Mouse (Mus musculus) midbrain, embryonic 15.5 days (tissue): ENCODE measurements around the gene Irf2bp1. TPM values are rescaled to one million over a fixed set of nuclear protein-coding genes. Genes with fewer than 3 reads are reported as not detected.

ENCODE experiments used
- ATAC-seq: fragments of 200-750 bp; cut with Nextera tagmentation; replicated peaks from 2 replicates; pipeline ENCODE4 v1.8.0; 2017; ENCODE audit warnings: moderate TSS enrichment
- H3K27ac ChIP-seq: fragments of 300-500 bp; sonication (generic); 2 replicates; pipeline ENCODE4 v1.5.1; 2015; ENCODE audit warnings: mild to moderate bottlenecking, inconsistent platforms
- H3K27me3 ChIP-seq: fragments of 300-500 bp; sonication (generic); replicated peaks from 2 replicates; pipeline ENCODE4 v1.6.1; 2015; ENCODE audit warnings: inconsistent platforms
- H3K36me3 ChIP-seq: fragments of 300-500 bp; sonication (generic); replicated peaks from 2 replicates; pipeline ENCODE4 v1.6.1; 2015; ENCODE audit warnings: inconsistent platforms
- H3K4me1 ChIP-seq: fragments of 300-500 bp; sonication (generic); 2 replicates; pipeline ENCODE4 v1.6.1; 2015; ENCODE audit warnings: inconsistent platforms
- H3K4me2 ChIP-seq: fragments of 300-500 bp; sonication (generic); 2 replicates; pipeline ENCODE4 v1.6.1; 2015; ENCODE audit warnings: inconsistent platforms, mild to moderate bottlenecking, moderate library complexity
- H3K4me3 ChIP-seq: fragments of 300-500 bp; sonication (generic); 2 replicates; pipeline ENCODE4 v1.5.1; 2015; ENCODE audit warnings: mild to moderate bottlenecking, inconsistent platforms
- H3K9ac ChIP-seq: fragments of 300-500 bp; sonication (generic); 2 replicates; pipeline ENCODE4 v1.6.1; 2015; ENCODE audit warnings: mild to moderate bottlenecking, inconsistent platforms
- H3K9me3 ChIP-seq: fragments of 300-500 bp; sonication (generic); 2 replicates; pipeline ENCODE4 v1.6.1; 2016; ENCODE audit warnings: inconsistent platforms
- WGBS: fragments of 180-500 bp; shearing (Covaris S2); methylation state at CpG from one replicate; pipeline ENCODE4 v1.1.7; 2015; ENCODE audit warnings: mixed read lengths; 5-methylcytosine and 5-hydroxymethylcytosine counted together
- polyA plus RNA-seq: library from polyadenylated mRNA; unstranded; fragments of >200 nt; fragmentation: Nextera tagmentation; extraction: Ambion mirVana; gene quantifications from 2 replicates; pipeline ENCODE4 v1.2.1, GENCODE M21; 2015

Gene Irf2bp1
- polyA plus RNA-seq, 1 experiment from 2014 or later, result 33.4 TPM

DNA sequence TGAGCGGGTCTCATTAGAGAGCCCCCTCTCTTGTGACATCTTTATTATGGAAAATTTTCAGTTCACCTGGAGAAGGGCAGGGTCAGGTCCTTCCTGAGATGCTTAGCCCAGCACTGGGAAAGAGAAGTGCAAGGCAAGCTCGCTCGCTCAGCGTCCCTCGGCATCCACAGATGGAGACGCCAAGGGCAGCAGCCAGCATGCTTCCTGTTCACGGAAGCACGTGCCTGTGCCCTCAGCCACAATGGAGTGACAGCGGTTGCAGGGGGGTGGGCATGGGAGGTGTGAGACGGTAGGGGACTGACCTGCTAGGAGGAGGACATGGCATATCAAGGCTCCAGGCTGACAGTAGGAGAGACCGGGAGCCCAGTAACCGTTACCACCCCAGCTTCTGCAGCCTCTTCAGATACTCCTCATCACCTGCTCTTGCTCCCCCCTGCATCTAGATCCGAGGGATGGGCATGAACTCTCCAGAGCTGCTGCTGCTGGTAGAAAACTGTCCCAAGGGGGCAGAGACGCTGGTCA lies 44.2 kb downstream of the Irf2bp1 start:
- Histone ChIP-seq H3K36me3 (peaks cover 68% of the 10 kb centered on the region), H3K4me3 (no peak overlapping the region), H3K9ac (no peak overlapping the region), H3K27ac (no peak overlapping the region), H3K27me3 (no peaks in the 10 kb centered on the region), H3K9me3 (no peaks in the 10 kb centered on the region), H3K4me1 (no peaks in the 10 kb centered on the region), H3K4me2 (no peak overlapping the region)
- no peak for ATAC-seq
- WGBS, result 91% methylated on average over 14 of the region's 14 CpGs

DNA sequence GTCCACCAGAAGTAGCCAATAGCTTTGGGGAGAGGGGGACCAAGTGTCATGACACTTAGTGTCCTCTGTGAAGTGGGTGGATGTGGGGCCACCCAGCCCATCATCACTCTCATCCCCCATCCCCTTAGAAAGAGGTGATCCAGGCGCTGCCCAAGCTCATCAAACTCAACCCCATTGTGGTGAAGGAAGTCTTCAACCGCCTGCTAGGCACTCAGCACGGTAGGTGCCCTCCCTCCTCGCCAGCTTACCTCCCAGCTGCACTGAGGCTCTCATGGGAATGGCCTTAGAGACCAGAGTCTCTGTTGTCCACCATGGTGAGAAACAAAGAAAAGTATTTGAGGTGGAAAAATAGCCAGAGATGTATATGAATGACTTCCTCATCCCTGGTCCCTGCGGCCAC lies 45.4 kb downstream of the Irf2bp1 start:
- Histone ChIP-seq H3K36me3 (peaks cover 58% of the 10 kb centered on the region), H3K9me3 (no peaks in the 10 kb centered on the region), H3K4me3 (no peak overlapping the region), H3K4me2 (no peak overlapping the region), H3K4me1 (peaks cover 4% of the 10 kb centered on the region; the same call in 1 of the 2 replicates), H3K27me3 (no peaks in the 10 kb centered on the region), H3K27ac (no peak overlapping the region), H3K9ac (no peak overlapping the region)
- ATAC-seq, result no peak
- WGBS, result 93% methylated on average over 5 of the region's 5 CpGs

- H3K4me3 ChIP-seq, result no peak overlapping the region
- no peak for ATAC-seq
- WGBS, result 91% methylated on average over 8 of the region's 8 CpGs
- H3K9me3 ChIP-seq, result no peaks in the 10 kb centered on the region
- no peak overlapping the region for H3K27ac ChIP-seq
- H3K27me3 ChIP-seq, result no peaks in the 10 kb centered on the region
- H3K4me1 ChIP-seq, result peaks cover 10% of the 10 kb centered on the region; the same call in 1 of the 2 replicates
- H3K4me2 ChIP-seq, result no peak overlapping the region
- no peak overlapping the region for H3K9ac ChIP-seq
- H3K36me3 ChIP-seq, result peaks cover 49% of the 10 kb centered on the region
These were observed 46.3 kb downstream of the Irf2bp1 start for GRCm38 (mm10) chr7:19050172-19050571.

GRCm38 (mm10) chr7:19051161-19051560 lies 47.3 kb downstream of the Irf2bp1 start:
- peaks cover 40% of the 10 kb centered on the region for H3K36me3 ChIP-seq
- no peak for ATAC-seq

DNA sequence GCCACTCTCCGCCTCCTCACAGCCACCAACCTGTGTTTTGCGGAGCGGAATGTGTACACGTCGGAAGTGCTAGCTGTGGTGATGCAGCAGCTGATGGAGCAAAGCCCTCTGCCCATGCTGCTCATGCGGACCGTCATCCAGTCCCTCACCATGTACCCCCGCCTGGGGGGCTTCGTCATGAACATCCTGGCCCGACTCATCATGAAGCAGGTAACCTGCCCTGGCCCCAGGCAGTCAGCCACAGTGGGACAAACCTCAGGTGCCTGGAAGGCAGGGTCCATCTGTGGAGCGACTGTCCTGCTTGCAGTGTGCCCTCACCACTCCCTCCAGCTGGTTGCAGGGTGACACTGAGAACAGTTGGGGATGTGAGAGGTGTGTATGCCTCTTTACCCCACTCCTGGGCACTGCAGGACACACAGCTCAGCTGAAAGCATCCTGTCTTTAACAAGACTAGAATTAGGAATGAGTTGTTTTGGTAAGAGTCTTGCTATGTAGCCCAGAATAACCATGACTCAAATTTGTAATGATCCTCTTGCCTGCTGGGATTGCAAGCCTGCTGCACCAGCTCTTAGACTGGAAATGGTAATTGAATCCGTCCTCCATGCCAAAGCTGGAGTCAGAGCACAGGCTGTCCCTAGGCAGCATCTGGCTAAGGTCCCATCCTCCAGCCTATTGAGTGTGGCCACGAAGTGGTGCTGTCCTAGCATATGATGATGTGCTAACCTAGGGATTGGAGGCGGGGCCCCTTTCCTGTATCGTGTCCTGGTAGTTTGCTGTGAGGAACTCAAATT lies 48.7 kb downstream of the Irf2bp1 start:
- 92% methylated on average over 15 of the region's 15 CpGs for WGBS
- H3K36me3 ChIP-seq, result peaks cover 26% of the 10 kb centered on the region

More at GRCm38 (mm10) chr7:19051161-19051560, 47.3 kb downstream of the Irf2bp1 start:
- peaks cover 10% of the 10 kb centered on the region; the same call in 1 of the 2 replicates for H3K4me1 ChIP-seq
- H3K9me3 ChIP-seq, result no peaks in the 10 kb centered on the region
- WGBS, result 79% methylated on average over 4 of the region's 4 CpGs
- H3K4me2 ChIP-seq, result no peak overlapping the region
- no peak overlapping the region for H3K27ac ChIP-seq
- H3K4me3 ChIP-seq, result no peak overlapping the region
- no peaks in the 10 kb centered on the region for H3K27me3 ChIP-seq
- H3K9ac ChIP-seq, result no peak overlapping the region

GRCm38 (mm10) chr7:19053136-19053532 lies 49.3 kb downstream of the Irf2bp1 start:
- no peak overlapping the region for H3K4me3 ChIP-seq
- peaks cover 20% of the 10 kb centered on the region for H3K36me3 ChIP-seq
- H3K27me3 ChIP-seq, result no peaks in the 10 kb centered on the region
- H3K4me1 ChIP-seq, result peaks cover 10% of the 10 kb centered on the region; the same call in 1 of the 2 replicates
- no peak overlapping the region for H3K4me2 ChIP-seq
- ATAC-seq, result no peak
- no peak overlapping the region for H3K27ac ChIP-seq
- WGBS, result 90% methylated on average over 7 of the region's 7 CpGs
- H3K9ac ChIP-seq, result no peak overlapping the region
- H3K9me3 ChIP-seq, result no peaks in the 10 kb centered on the region

More for the DNA sequence above, 48.7 kb downstream of the Irf2bp1 start:
- Histone ChIP-seq H3K9me3 (no peaks in the 10 kb centered on the region), H3K4me1 (peaks cover 10% of the 10 kb centered on the region; the same call in 1 of the 2 replicates), H3K4me3 (no peak overlapping the region), H3K4me2 (no peak overlapping the region), H3K9ac (no peak overlapping the region), H3K27me3 (no peaks in the 10 kb centered on the region), H3K27ac (no peak overlapping the region)
- no peak for ATAC-seq

- no peaks in the 10 kb centered on the region for H3K9me3 ChIP-seq
- peaks cover 13% of the 10 kb centered on the region for H3K36me3 ChIP-seq
- H3K4me1 ChIP-seq, result peaks cover 10% of the 10 kb centered on the region; the same call in 1 of the 2 replicates
- no peaks in the 10 kb centered on the region for H3K27me3 ChIP-seq
- H3K4me2 ChIP-seq, result peak within 1 kb of the TSS; percentile 54
- H3K27ac ChIP-seq, result peak within 1 kb of the TSS; percentile 51; the same call in 1 of the 2 replicates
- ATAC-seq, result peak; percentile 76
- peak within 1 kb of the TSS; percentile 28; the same call in 1 of the 2 replicates for H3K9ac ChIP-seq
- WGBS, result 26% methylated on average over 33 of the region's 33 CpGs
- H3K4me3 ChIP-seq, result peak within 1 kb of the TSS; percentile 33
These were observed 50.4 kb downstream of the Irf2bp1 start, which contains the start of gene Rsph6a for GRCm38 (mm10) chr7:19054047-19054776. Gene Rsph6a, plus strand, starts transcription at chr7:19054690.

DNA sequence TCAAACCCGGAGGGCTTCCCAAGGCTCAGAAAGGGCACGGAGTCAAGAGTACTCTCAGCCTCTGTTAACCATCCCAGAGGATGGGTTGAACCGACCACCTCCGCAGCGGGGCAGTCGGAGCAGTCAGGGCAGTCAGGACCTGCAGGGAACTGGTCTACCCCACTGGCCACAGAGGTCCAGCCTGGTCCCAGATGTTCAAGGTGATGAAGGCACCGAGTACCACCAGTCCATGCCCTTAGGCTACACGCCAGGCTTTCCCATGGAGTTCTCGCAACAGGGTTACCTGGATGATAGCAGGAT lies 50.9 kb downstream of the Irf2bp1 start:
- peak; percentile 57 for ATAC-seq

GRCm38 (mm10) chr7:19055108-19055507 lies 51.3 kb downstream of the Irf2bp1 start:
- ATAC-seq, result no peak
- 93% methylated on average over 8 of the region's 8 CpGs for WGBS
- H3K4me1 ChIP-seq, result peaks cover 10% of the 10 kb centered on the region; the same call in 1 of the 2 replicates
- no peak overlapping the region for H3K27ac ChIP-seq
- peaks cover 5% of the 10 kb centered on the region for H3K36me3 ChIP-seq
- no peak overlapping the region for H3K4me2 ChIP-seq
- H3K9ac ChIP-seq, result no peak overlapping the region
- no peaks in the 10 kb centered on the region for H3K27me3 ChIP-seq
- H3K9me3 ChIP-seq, result no peaks in the 10 kb centered on the region
- no peak overlapping the region for H3K4me3 ChIP-seq

More for the DNA sequence above, 50.9 kb downstream of the Irf2bp1 start:
- 63% methylated on average over 9 of the region's 9 CpGs for WGBS
- Histone ChIP-seq H3K9me3 (no peaks in the 10 kb centered on the region), H3K27ac (no peak overlapping the region), H3K4me1 (peaks cover 10% of the 10 kb centered on the region; the same call in 1 of the 2 replicates), H3K36me3 (peaks cover 9% of the 10 kb centered on the region), H3K27me3 (no peaks in the 10 kb centered on the region), H3K4me3 (peak overlapping the region; percentile 33), H3K9ac (peak overlapping the region; percentile 28; the same call in 1 of the 2 replicates), H3K4me2 (peak overlapping the region; percentile 54)

Other genes with a start within 250 kb of the Irf2bp1 start
- not detected in 2 replicates for gene Psg19, start 205.5 kb upstream of the Irf2bp1 start, polyA plus RNA-seq
- gene Psg17, start 182.4 kb upstream of the Irf2bp1 start, polyA plus RNA-seq, result not detected in 2 replicates
- gene Mill2, start 164.1 kb upstream of the Irf2bp1 start, polyA plus RNA-seq, result 0.73 and 0.85 TPM in 2 replicates
- gene Pglyrp1, start 132.7 kb upstream of the Irf2bp1 start, polyA plus RNA-seq, result 27.0 and 27.3 TPM in 2 replicates
- gene Ccdc61, start 93.6 kb upstream of the Irf2bp1 start, polyA plus RNA-seq, result 24.6 and 25.8 TPM in 2 replicates
- gene Nova2, start 78.2 kb upstream of the Irf2bp1 start, polyA plus RNA-seq, result 15.2 and 15.9 TPM in 2 replicates
- 0.80 and 1.0 TPM in 2 replicates for gene Nanos2, start 16.6 kb upstream of the Irf2bp1 start, polyA plus RNA-seq
- gene Mypop, start 12.8 kb upstream of the Irf2bp1 start, polyA plus RNA-seq, result 5.8 and 6.2 TPM in 2 replicates
- not detected in 2 replicates for gene Foxa3, start 19.5 kb downstream of the Irf2bp1 start, polyA plus RNA-seq
- 30.6 and 32.7 TPM in 2 replicates for gene Sympk, start 20.3 kb downstream of the Irf2bp1 start, polyA plus RNA-seq
- gene Rsph6a, start 50.6 kb downstream of the Irf2bp1 start, polyA plus RNA-seq, result 0.15 and 0.37 TPM in 2 replicates
- gene Dmwd, start 72.2 kb downstream of the Irf2bp1 start, polyA plus RNA-seq, result 34.2 and 40.9 TPM in 2 replicates
- gene Dmpk, start 79.8 kb downstream of the Irf2bp1 start, polyA plus RNA-seq, result 10.8 and 13.9 TPM in 2 replicates
- gene Six5, start 90.5 kb downstream of the Irf2bp1 start, polyA plus RNA-seq, result 2.1 and 2.2 TPM in 2 replicates
- 6.9 and 7.3 TPM in 2 replicates for gene Gm4969, start 114.3 kb downstream of the Irf2bp1 start, polyA plus RNA-seq
- gene Fbxo46, start 115.8 kb downstream of the Irf2bp1 start, polyA plus RNA-seq, result 21.1 and 21.4 TPM in 2 replicates
- gene Qpctl, start 145.2 kb downstream of the Irf2bp1 start, polyA plus RNA-seq, result 26.4 and 27.0 TPM in 2 replicates
- 109 and 112 TPM in 2 replicates for gene Snrpd2, start 145.7 kb downstream of the Irf2bp1 start, polyA plus RNA-seq
- 3.5 and 4.3 TPM in 2 replicates for gene Gipr, start 162.1 kb downstream of the Irf2bp1 start, polyA plus RNA-seq
- 8.9 and 10.8 TPM in 2 replicates for gene Eml2, start 172.4 kb downstream of the Irf2bp1 start, polyA plus RNA-seq
- gene Gpr4, start 208.5 kb downstream of the Irf2bp1 start, polyA plus RNA-seq, result 3.5 and 4.0 TPM in 2 replicates
- gene Opa3, start 224.3 kb downstream of the Irf2bp1 start, polyA plus RNA-seq, result 37.9 and 41.1 TPM in 2 replicates